Mouse (Mus musculus) CH12.LX (cell line): ENCODE data around the gene Glipr1l2. TPM values are rescaled to one million over a fixed set of nuclear protein-coding genes. Genes with fewer than 3 reads are reported as not detected.

Experiments used
- DNase-seq: peaks from one replicate; pipeline ENCODE4 v3.0.0-alpha.2; 2013; ENCODE audit errors: extremely low read depth
- H3K27ac ChIP-seq: 2 replicates; pipeline ENCODE4 v1.5.1; 2012; ENCODE audit warnings: low read depth, mild to moderate bottlenecking, control low read depth, moderate library complexity; ENCODE audit not compliant: insufficient read depth
- H3K27me3 ChIP-seq: replicated peaks from 2 replicates; pipeline ENCODE3; 2012; ENCODE audit warnings: inconsistent platforms
- H3K36me3 ChIP-seq, 2 experiments: replicated peaks in 1 of 2; 2 replicates each; pipeline versions ENCODE3 to v1.6.1; 2012; ENCODE audit warnings: inconsistent platforms in 1 of 2, low read length in 1 of 2, mild to moderate bottlenecking in 1 of 2, mixed read lengths in 1 of 2, moderate library complexity in 1 of 2; ENCODE audit not compliant: control insufficient read depth in 1 of 2, insufficient read depth in 1 of 2
- H3K4me1 ChIP-seq, 2 experiments: 2 replicates each; pipeline ENCODE4 v1.6.1; 2012; ENCODE audit warnings: inconsistent platforms in 1 of 2, moderate library complexity in 1 of 2; ENCODE audit not compliant: insufficient read depth in 2 of 2, control insufficient read depth in 1 of 2
- H3K4me2 ChIP-seq: 2 replicates; pipeline ENCODE4 v1.6.1; 2012; ENCODE audit warnings: low read depth, mild to moderate bottlenecking, control low read depth; ENCODE audit not compliant: poor library complexity, insufficient read depth, severe bottlenecking
- H3K4me3 ChIP-seq, 3 experiments: fragments of 150-350 bp in 1 of 3; sonication (generic) in 1 of 3; replicated peaks in 1 of 3; 2 replicates each; pipeline versions ENCODE3 to v1.5.1; 2011 to 2012; ENCODE audit warnings: low read depth in 2 of 3, low read length in 2 of 3, mild to moderate bottlenecking in 2 of 3, moderate library complexity in 2 of 3, control low read depth in 1 of 3, improper control_type of control experiment in 1 of 3, inconsistent platforms in 1 of 3, mixed read lengths in 1 of 3; ENCODE audit not compliant: poor library complexity in 1 of 3
- H3K79me2 ChIP-seq: replicated peaks from 2 replicates; pipeline ENCODE4 v1.6.1; 2012; ENCODE audit warnings: mild to moderate bottlenecking, moderate library complexity; ENCODE audit not compliant: control insufficient read depth, poor library complexity, insufficient read depth, severe bottlenecking; ENCODE audit errors: extremely low read depth
- H3K9ac ChIP-seq: 2 replicates; pipeline ENCODE4 v1.6.1; 2012; ENCODE audit warnings: low read depth, mild to moderate bottlenecking, control low read depth, moderate library complexity; ENCODE audit not compliant: insufficient read depth
- H3K9me3 ChIP-seq: replicated peaks from 2 replicates; pipeline ENCODE3; 2012; ENCODE audit warnings: low read length, inconsistent platforms, mixed read lengths
- BHLHE40 ChIP-seq: IDR thresholded peaks from 2 replicates; pipeline ENCODE4 v1.6.1; 2011; ENCODE audit warnings: mild to moderate bottlenecking, low read depth, low read length, improper control_type of control experiment
- CHD1 ChIP-seq: IDR thresholded peaks from 2 replicates; pipeline ENCODE4 v1.6.1; 2012; ENCODE audit warnings: low read depth, low read length, improper control_type of control experiment, inconsistent platforms
- CHD2 ChIP-seq: IDR thresholded peaks from 2 replicates; pipeline ENCODE4 v1.6.1; 2011; ENCODE audit warnings: low read length, improper control_type of control experiment
- GABPA ChIP-seq: IDR thresholded peaks from 2 replicates; pipeline ENCODE4 v1.6.1; 2012; ENCODE audit warnings: low read depth, low read length, improper control_type of control experiment, inconsistent platforms; ENCODE audit not compliant: insufficient replicate concordance
- JUND ChIP-seq: conservative IDR thresholded peaks from 2 replicates; pipeline ENCODE4 v1.6.1; 2011; ENCODE audit warnings: low read depth, low read length, improper control_type of control experiment
- MAX ChIP-seq: IDR thresholded peaks from 2 replicates; pipeline ENCODE4 v1.6.1; 2011; ENCODE audit warnings: low read length, improper control_type of control experiment
- MAZ ChIP-seq: IDR thresholded peaks from 2 replicates; pipeline ENCODE4 v1.6.1; 2012; ENCODE audit warnings: low read depth, mild to moderate bottlenecking, inconsistent platforms, low read length, improper control_type of control experiment, moderate library complexity
- MEF2A ChIP-seq: IDR thresholded peaks from 2 replicates; pipeline ENCODE4 v1.6.1; 2014; ENCODE audit warnings: low read depth, mild to moderate bottlenecking, inconsistent platforms, low read length, improper control_type of control experiment, borderline replicate concordance
- MXI1 ChIP-seq: IDR thresholded peaks from 2 replicates; pipeline ENCODE4 v1.6.1; 2011; ENCODE audit warnings: mild to moderate bottlenecking, low read depth, low read length, improper control_type of control experiment
- MYC ChIP-seq: IDR thresholded peaks from 2 replicates; pipeline ENCODE4 v1.6.1; 2011; ENCODE audit warnings: low read depth, mild to moderate bottlenecking, improper control_type of control experiment, low read length
- PAX5 ChIP-seq: IDR thresholded peaks from 2 replicates; pipeline ENCODE4 v1.6.1; 2012; ENCODE audit warnings: low read length, inconsistent platforms, mixed read lengths
- POLR2A ChIP-seq: IDR thresholded peaks from 2 replicates; pipeline ENCODE4 v1.6.1; 2011; ENCODE audit warnings: low read depth, mild to moderate bottlenecking, improper control_type of control experiment, low read length
- RAD21 ChIP-seq: IDR thresholded peaks from 2 replicates; pipeline ENCODE4 v1.6.1; 2011; ENCODE audit warnings: low read depth, mild to moderate bottlenecking, low read length, improper control_type of control experiment, moderate library complexity
- SMC3 ChIP-seq: IDR thresholded peaks from 2 replicates; pipeline ENCODE4 v1.6.1; 2011; ENCODE audit warnings: low read depth, low read length, improper control_type of control experiment
- TBP ChIP-seq: conservative IDR thresholded peaks from 2 replicates; pipeline ENCODE4 v1.6.1; 2011; ENCODE audit warnings: low read depth, low read length, improper control_type of control experiment
- TCF12 ChIP-seq: IDR thresholded peaks from 2 replicates; pipeline ENCODE4 v1.6.1; 2014; ENCODE audit warnings: low read depth, mild to moderate bottlenecking, inconsistent platforms, low read length, improper control_type of control experiment
- USF2 ChIP-seq: conservative IDR thresholded peaks from 2 replicates; pipeline ENCODE4 v1.6.1; 2011; ENCODE audit warnings: low read depth, low read length, improper control_type of control experiment
- ZC3H11A ChIP-seq: IDR thresholded peaks from 2 replicates; pipeline ENCODE4 v1.6.1; 2012; ENCODE audit warnings: low read depth, mild to moderate bottlenecking, inconsistent platforms, low read length, improper control_type of control experiment
- ZNF384 ChIP-seq: IDR thresholded peaks from 2 replicates; pipeline ENCODE4 v1.6.1; 2012; ENCODE audit warnings: low read depth, low read length, improper control_type of control experiment, inconsistent platforms
- dilution Hi-C: fragments of 300-500 bp; cut with MboI; formaldehyde crosslinking; loops from 2 replicates; pipeline ENCODE4 v1.14.3; 2020; ENCODE audit warnings: low sequenced_read_pairs; ENCODE audit not compliant: extremely low pct_unique_long_range_greater_than_20kb, extremely low pct_ligation_motif_present
- in situ Hi-C: fragments of 300-500 bp; cut with MboI; formaldehyde crosslinking; loops from 3 replicates; pipeline ENCODE4 v1.14.3; 2019; ENCODE audit warnings: low sequenced_read_pairs, low pct_ligation_motif_present, low pct_unique_long_range_greater_than_20kb, mixed read lengths
- polyA plus RNA-seq: library from polyadenylated mRNA; unstranded; fragments of >175 nt; gene quantifications from 2 replicates; pipeline ENCODE4 v1.2.1, GENCODE M21; 2012; ENCODE audit warnings: low read depth; ENCODE audit not compliant: insufficient read length
- total RNA-seq, 2 experiments: library from RNA; depleted of rRNA; stranded (reverse); fragments of 300-350 nt in 1 of 2; fragments of >200 nt in 1 of 2; gene quantifications; 2 replicates each; pipeline ENCODE4 v1.2.3; 2012 to 2014

The Glipr1l2 gene
- total and polyA plus RNA-seq, 3 experiments = not detected

DNA sequence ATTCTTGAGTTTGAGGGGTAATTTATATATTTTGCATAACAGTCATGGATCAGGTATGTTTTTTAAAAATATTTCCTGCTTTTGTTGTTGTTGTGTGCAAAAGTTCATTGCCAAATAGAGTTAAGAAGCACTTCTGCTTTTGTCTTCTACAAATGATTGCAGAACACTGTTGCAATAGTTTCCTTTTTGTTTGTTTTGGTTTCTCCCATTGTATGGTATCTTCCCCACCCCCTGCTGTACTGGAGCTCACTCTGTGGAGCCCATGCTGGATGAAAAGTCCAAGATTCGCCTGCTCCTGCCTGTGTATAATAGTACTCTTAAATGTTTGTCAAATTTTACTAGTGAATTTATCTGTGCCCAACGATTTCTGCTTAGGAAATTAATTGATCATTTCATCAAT, 56.7 kb downstream of the Glipr1l2 start:
- H3K79me2 ChIP-seq = no peaks in the 10 kb centered on the region
- in situ Hi-C loops (no loop called here), dilution Hi-C loops (no loop called here)
- H3K36me3 ChIP-seq = no peaks in the 10 kb centered on the region
- H3K9ac ChIP-seq = no peak overlapping the region
- no peak overlapping the region for H3K4me2 ChIP-seq
- 0 out of 4 replicates have a peak, but pooled peaks cover 0 to 2% of the 10 kb centered on the region in 2 experiments for H3K4me1 ChIP-seq
- no peak overlapping the region for H3K4me3 ChIP-seq
- no peak overlapping the region for H3K27ac ChIP-seq
- no peaks in the 10 kb centered on the region for H3K9me3 ChIP-seq
- no peak for TF ChIP-seq JUND
- no peak for TF ChIP-seq MEF2A
- TF ChIP-seq MYC = no peak
- TF ChIP-seq GABPA = no peak
- no peak for TF ChIP-seq MXI1
- TF ChIP-seq CHD1 = no peak
- TF ChIP-seq CHD2 = no peak
- TF ChIP-seq TBP = no peak
- TF ChIP-seq TCF12 = no peak
- TF ChIP-seq ZNF384 = no peak
- no peak for TF ChIP-seq MAX
- TF ChIP-seq MAZ = no peak
- no peak for TF ChIP-seq USF2
- TF ChIP-seq ZC3H11A = no peak
- no peak for TF ChIP-seq POLR2A
- no peak for TF ChIP-seq SMC3
- TF ChIP-seq PAX5 = no peak
- no peak for TF ChIP-seq BHLHE40
- no peak for TF ChIP-seq RAD21
- TF ChIP-seq, all 38 proteins: peak for 0
- no peaks in the 10 kb centered on the region for H3K27me3 ChIP-seq
- DNase-seq = no peak

Other genes starting within 250 kb of the Glipr1l2 start
- 56.9 and 72.5 TPM in 2 replicates for gene Krr1, start 110.7 kb upstream of the Glipr1l2 start, total RNA-seq (2012; rRNA removed)
- gene Krr1, start 110.7 kb upstream of the Glipr1l2 start, total RNA-seq (2014; rRNA removed) = 108 and 124 TPM in 2 replicates
- 58.7 and 68.7 TPM in 2 replicates for gene Krr1, start 110.7 kb upstream of the Glipr1l2 start, polyA plus RNA-seq
- 341 and 362 TPM in 2 replicates for gene Glipr1, start 80.7 kb upstream of the Glipr1l2 start, total RNA-seq (2012; rRNA removed)
- gene Glipr1, start 80.7 kb upstream of the Glipr1l2 start, total RNA-seq (2014; rRNA removed) = 907 and 1,004 TPM in 2 replicates
- 471 and 472 TPM in 2 replicates for gene Glipr1, start 80.7 kb upstream of the Glipr1l2 start, polyA plus RNA-seq
- not detected in 2 replicates for gene Glipr1l1, start 23.2 kb upstream of the Glipr1l2 start, total RNA-seq (2012; rRNA removed)
- not detected in 2 replicates for gene Glipr1l1, start 23.2 kb upstream of the Glipr1l2 start, total RNA-seq (2014; rRNA removed)
- gene Glipr1l1, start 23.2 kb upstream of the Glipr1l2 start, polyA plus RNA-seq = not detected in 2 replicates
- gene Glipr1l3, start 77.0 kb downstream of the Glipr1l2 start, total RNA-seq (2012; rRNA removed) = not detected in 2 replicates
- gene Glipr1l3, start 77.0 kb downstream of the Glipr1l2 start, total RNA-seq (2014; rRNA removed) = not detected in 2 replicates
- gene Glipr1l3, start 77.0 kb downstream of the Glipr1l2 start, polyA plus RNA-seq = not detected in 2 replicates
- 0.08 TPM in 1 of 2 replicates, not detected in the other for gene Caps2, start 80.3 kb downstream of the Glipr1l2 start, total RNA-seq (2012; rRNA removed)
- gene Caps2, start 80.3 kb downstream of the Glipr1l2 start, total RNA-seq (2014; rRNA removed) = 0.21 and 0.50 TPM in 2 replicates
- 0.31 and 0.51 TPM in 2 replicates for gene Caps2, start 80.3 kb downstream of the Glipr1l2 start, polyA plus RNA-seq
- gene Kcnc2, start 187.8 kb downstream of the Glipr1l2 start, total RNA-seq (2012; rRNA removed) = not detected in 2 replicates
- not detected in 2 replicates for gene Kcnc2, start 187.8 kb downstream of the Glipr1l2 start, total RNA-seq (2014; rRNA removed)
- not detected in 2 replicates for gene Kcnc2, start 187.8 kb downstream of the Glipr1l2 start, polyA plus RNA-seq